Mouse (Mus musculus): ENCODE data around the gene Mtrf1l.
A peak's percentile ranks its signal among the peaks of the same experiment; 100 is the strongest.

The Mtrf1l gene

DNA sequence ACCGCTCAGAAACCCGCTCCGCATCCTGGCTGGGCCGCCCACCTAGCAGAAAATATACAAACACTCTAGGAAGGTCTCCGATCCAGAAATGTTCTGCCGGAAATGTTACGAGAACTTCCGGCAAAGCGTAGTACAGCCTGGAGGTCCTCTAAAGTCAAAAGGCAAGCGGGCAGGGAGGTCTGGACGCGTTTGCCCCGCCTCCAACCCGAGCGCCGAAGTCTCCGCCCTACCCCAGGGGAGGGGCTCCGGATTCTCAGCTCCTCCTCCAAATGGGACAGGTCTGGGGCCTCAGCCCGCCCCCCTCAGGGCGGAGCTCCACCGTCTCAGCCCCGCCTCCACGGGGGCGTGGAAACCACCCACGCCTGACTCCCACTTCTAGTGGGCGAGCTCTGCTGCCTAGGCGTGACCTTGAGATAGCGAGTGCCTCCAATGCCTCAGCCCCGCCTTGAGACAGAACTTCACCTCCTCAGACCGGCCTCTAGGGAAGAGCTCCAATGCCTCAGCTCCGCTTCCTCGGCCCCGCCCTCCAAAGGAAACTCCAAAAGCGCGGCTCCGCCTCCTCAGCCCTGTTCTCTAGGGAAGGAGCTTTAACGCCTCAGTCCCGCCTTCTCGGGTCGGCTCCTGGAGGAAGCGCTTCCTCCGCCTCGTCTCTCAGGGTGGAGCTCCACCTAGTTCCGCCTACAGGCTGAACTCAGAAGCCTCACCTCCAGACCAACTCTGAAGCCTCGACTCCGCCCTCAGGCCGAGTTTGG lies at the start of gene Mtrf1l:
Gene Mtrf1l (minus strand): TSS at position 171 of the 752 bp plus-strand sequence.
- peak; percentile 93 to 94 for DNase-seq (ENCODE audit: low spot score in 2 of 2)

DNA sequence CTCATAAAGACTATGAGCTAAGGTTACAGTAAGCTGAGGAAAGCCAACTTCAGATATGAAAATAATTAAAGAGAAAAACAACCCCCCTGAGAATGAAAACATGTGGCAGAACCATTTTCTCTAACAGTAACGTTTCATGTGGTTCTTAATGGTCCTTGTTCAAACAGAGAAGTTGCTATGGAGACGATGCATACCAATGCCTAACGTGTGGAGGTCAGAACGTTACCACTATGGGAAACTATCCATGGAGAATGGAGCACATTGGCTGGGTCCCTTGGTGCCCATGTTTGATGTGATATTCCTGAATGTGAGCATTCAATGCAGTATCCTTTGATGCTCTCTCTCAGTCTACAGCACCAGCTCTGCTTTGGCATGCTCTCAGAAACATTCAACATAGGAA lies 47.4 kb upstream of the Mtrf1l start:
- DNase-seq (ENCODE audit: low spot score in 2 of 2) = no peak

DNA sequence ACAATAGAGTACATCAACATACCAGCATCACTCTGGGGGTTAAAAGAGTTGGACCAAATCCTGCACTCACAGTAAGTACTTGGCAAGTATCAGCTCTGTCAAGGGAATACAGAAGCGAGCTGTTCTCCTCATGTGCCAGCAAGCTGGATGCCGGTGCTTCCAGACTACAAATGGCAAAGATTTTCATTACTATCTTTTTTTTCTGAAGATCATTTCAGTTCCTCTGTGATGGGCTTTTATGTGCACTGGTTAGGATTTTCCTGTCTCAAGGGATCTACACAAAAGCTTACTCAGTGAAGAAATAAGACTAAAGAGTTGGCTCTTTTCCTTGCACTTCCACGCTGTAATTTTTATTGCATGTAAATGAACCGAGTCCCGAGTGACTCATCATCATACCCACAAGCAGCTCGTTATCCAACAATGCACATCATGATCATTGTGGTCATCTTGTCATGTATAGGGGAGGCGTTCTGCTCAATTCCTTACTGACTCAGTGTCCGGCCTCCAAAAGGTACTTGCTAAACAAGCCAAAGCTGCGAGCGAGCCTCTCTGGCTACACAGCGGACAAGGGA lies 44.4 kb upstream of the Mtrf1l start:
- DNase-seq (ENCODE audit: low spot score in 2 of 2) = no peak

DNA sequence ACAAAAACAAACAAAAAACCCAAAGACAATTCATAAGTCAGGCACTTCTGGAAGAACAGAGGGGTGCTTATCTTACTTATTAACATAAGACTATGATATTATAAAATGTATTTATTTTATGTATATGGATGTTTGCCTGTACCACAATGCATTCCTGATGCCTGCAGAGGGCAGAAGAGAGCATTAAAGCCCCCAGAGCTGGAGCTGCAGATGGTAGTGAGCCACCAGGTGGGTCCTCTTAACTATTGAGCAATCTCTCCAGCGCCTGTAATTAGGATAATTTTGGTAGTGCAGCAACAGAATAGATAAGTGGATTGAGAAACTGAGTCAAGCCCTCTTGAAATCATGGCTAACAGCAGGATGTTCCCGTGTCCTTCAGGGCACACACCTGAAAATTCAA lies 42.3 kb upstream of the Mtrf1l start:
- DNase-seq (ENCODE audit: low spot score in 2 of 2) = no peak

DNA sequence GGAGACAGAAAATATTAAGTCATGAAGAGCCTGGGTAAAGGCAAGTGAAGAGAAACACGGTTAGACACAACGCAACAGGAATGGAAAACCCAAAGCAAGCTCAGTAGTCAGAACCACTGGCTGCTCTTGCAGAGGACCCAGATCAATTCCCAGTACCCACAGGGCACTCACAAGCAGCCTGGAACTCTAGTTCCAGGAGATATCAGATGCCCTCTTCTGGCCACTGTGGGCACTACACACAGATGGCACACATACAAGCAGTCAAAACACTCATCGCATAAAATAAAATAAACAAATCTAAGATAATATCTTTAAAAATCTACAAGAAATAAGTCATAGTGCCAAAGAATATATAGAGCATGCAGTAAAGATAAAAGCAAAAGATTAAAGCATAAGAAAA lies 39.0 kb upstream of the Mtrf1l start:
- no peak for DNase-seq (ENCODE audit: low spot score in 2 of 2)

DNA sequence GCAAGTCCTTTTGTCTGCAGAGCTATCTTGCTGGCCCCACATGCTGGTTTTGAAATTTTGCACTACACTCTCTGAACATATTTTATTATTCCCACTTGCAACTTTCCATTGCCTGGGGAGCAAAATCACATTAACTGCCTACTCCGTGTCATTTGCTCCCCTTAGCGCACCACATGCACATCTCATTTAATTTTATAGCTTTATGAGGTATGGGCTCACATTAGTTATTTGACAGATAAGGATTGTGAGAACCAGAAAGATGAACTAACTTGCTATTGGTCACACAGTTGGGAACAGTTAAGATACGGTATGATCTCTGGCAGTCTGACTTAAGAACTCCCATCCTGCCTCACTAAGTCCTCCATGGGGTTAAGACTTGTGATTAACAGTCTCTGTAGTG lies 37.1 kb upstream of the Mtrf1l start:
- DNase-seq (ENCODE audit: low spot score in 2 of 2) = no peak

DNA sequence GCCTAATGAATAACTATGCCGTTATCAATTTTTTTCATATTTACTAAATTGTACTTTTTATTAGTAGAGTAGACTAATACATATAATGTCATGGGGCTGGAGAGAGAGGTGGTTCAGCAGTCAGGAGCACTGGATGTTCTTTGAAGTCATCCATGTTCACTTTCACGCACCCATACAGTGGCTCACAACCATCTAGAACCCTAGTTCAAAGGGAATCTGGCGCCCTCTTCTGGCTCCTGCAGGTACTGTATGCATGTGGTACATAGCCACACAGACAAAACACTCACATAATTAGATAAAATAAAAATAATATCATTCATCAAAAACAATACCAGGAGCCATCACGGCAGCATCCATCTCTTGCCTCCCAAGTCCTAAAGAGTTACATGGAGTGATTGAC lies 36.0 kb upstream of the Mtrf1l start:
- DNase-seq (ENCODE audit: low spot score in 2 of 2) = no peak

DNA sequence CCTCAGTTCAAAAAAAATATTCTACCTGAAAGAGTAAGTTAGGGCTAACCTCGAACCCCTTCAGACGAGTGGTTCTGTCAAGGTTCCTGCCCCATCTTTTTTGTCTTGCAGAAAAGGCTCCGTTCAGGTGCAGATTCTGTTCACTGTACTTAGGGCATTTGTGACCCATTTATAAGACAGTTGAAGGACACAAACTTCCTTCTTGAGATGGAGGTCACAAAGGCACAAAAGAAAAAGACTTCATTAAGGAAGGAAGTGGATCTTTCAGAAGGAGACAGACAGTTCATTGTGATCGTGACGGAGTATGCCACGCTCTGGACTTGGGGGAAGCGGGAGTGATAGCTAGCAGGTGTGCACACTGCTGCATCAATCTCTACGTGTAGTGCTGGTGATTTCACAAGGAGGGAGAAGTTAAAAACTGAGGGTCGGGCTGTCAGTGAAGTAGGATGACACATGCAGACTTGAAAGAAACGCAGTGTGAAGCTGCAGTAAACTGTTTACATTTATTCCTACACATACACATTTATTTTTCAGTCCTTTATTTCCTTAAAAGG lies 34.4 kb upstream of the Mtrf1l start:
- no peak for DNase-seq (ENCODE audit: low spot score in 2 of 2)

DNA sequence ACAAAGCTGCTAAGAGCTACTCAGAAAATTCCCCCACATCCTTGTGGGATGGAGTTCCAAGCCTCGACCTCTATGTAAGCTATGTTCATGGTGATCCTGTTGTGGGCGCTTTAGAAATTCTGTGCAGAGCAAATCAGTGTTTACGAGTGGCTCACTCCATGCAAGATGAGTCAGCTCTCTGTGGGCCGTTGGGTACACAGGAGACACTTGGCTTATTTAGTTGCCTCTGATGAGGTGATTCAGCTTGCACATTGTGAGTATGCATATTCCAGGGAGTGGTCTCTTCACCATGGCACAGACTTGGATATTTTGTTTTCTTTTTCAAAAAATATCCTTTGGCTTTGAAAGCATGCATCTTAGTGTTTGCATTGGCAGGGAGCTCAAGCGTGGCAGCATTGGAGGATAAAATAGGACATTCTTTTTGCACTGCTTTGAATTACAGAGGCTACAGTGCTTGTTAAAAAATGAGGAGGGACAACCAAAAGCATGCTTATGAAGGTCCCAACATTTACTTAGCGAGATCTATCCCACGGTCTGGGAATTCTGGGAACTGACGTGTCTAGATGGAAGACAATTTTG lies 29.7 kb upstream of the Mtrf1l start:
- DNase-seq (ENCODE audit: low spot score in 2 of 2) = no peak

DNA sequence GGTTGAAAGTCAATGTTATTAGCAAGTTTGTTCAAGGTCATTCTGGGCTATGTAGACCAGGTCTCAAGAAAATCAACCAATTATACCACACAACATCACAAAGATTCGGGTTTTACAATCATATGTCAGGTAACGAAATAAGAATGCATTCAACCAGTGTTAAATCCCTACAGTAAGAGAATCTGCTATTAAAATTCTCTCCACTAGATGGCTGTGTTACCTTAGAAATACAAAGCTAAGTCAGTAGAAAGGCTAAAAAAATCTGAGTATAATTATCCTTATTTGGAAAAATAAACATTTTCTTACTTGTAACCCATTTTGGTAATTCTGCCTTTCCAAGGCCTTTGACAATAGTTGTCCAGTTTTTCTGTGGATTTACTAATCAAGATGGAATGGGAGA lies 23.2 kb upstream of the Mtrf1l start:
- no peak for DNase-seq (ENCODE audit: low spot score in 2 of 2)

DNA sequence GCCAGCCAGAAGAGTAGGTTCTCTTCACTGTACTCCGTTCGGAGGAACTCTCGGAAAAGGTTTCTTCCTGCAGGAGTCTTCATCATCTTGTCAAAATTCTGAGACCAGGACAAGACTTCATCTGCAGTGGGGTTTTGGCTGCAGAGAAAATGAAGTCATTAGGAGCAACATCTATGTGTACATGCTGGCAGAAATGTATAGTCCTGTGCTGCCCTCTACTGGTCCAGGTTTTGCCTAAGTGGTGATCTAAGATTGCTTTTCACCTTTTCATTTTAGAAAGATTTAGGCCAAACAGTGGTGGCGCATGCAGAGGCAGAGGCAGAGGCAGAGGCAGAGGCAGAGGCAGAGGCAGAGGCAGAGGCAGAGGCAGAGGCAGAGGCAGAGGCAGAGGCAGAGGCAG lies 17.7 kb upstream of the Mtrf1l start:
- DNase-seq (ENCODE audit: low spot score in 2 of 2) = peak in 1 of 2 experiments; percentile 25

DNA sequence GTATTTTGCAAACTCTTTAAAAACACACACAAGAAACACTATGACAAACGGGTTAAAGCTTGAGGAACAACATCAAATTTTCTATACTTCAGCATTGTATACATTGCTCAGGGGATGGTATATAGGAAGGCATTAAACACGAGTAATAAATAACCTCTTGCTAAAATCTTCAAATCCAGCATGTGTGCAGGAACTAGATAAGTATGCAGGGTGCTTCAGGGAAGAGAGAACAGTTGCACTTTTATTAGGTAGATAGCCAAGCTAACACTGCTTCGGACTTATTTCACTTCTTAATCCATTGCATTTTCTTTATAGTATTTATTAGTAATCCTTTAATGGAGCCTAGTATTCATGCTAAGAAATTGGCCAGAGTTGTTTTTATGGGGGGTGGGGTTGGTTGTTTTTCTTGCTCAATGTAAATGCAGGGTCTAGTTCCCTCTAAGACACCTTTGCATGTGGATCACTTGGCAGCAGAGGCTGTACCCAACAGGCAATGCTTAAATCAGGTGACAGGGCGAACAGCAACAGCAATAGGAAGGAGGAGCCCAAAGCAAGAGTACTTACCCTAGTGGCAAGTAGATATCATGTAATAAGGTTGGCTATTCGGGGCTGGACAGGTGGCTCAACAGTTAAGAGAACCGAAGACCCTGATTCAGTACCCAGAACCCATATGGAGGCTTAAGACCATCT lies 2.8 kb upstream of the Mtrf1l start:
- no peak for DNase-seq (ENCODE audit: low spot score in 2 of 2)

DNA sequence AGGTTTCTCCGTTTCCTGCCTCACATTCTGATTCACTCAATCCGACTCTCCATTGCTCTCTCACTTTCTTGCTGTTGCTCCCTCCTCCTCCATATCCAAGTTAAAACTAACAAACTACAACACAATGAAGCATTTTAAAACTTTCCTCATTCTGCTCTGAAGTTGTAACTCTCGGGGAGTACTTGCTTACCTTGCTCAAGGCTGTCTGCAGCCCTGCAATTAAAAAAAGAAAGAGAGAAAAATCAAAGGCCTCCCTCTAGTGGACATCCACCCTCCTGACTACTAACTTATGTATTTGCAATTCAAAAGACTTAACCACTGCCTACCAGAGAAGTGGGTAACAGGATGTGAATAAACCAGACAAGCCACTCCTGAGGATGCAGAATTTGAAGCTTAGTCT lies 1.1 kb upstream of the Mtrf1l start:
- DNase-seq (ENCODE audit: low spot score in 2 of 2) = peak in 1 of 2 experiments; percentile 28

DNA sequence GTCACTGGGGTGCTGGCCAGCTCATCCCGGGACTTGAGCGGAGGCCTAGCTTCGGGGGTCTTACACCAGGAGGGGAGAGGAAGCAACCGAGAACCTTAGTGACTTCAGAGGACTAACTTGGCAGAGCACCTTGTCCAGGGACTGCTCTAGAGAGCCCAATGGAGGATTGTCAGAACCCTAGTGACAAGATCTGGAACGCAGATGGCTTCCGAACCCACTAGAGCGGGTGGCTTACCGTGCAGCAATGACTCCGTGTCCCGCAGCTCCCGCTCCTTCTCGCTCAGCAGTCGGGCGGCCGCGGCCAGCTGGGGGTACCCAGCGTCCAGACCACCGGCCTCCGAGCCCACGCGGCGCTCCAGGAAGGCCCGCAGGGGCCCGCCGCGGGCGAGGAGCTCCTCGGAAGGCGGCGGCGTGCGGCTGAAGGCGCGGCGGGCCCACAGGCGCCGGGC lies 395 bp downstream of the Mtrf1l start:
- no peak for DNase-seq (ENCODE audit: low spot score in 2 of 2)

DNA sequence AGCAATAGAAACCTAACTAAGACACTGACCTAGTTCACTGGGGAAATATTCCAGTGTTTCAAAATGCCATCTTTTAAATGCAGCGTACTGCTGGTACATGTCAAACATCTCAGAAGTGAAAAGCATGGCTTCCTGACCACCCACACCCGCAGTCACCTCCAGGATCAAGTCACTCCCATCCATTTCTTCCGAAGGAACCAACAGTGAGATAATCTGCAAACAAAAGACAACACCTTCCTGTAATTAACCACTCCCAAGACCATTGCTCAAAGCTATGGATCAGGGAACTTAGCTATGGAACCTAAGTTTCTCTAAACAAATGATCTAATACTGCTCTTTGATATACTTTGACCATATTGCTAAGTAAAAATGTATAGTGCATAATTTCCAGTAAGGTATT lies 4.9 kb downstream of the Mtrf1l start:
- DNase-seq (ENCODE audit: low spot score in 2 of 2) = no peak

DNA sequence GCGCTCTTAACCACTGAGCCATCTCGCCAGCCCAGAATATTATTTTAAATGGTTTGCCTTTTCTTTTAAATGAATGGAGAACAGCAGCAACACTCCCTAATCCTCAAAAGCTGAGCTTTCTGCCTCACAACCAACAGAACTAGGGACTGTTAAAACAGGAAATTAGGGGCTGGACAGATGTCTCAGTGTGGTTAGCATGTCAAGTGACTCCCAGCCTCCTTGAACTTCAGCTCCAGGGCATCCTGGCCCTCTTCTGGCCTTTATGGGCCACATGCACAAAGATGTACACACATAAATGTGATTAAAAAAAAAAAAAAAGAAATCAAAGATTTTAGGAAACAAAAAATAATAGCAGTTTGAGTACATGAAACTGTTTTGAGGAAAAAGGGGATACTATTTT lies 7.7 kb downstream of the Mtrf1l start:
- DNase-seq (ENCODE audit: low spot score in 2 of 2) = no peak

DNA sequence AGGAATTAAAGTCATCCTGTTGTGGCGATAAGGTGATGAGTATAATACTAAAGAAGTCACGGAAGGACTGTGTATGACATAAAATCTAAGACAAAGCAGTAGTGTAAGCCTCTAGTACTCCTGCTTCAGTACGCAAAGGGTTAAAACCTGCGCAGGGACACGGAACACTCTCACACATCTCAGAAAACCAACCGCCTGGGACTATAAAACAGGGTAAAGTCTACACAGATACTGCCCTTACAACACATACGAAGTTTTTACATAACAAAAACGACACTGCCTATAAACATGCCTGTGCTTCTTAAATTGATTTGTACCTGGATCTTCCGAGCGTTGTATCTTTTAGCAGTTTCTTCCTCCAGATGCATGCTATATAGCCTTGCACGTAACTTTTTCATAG lies 10.0 kb downstream of the Mtrf1l start:
- DNase-seq (ENCODE audit: low spot score in 2 of 2) = no peak

DNA sequence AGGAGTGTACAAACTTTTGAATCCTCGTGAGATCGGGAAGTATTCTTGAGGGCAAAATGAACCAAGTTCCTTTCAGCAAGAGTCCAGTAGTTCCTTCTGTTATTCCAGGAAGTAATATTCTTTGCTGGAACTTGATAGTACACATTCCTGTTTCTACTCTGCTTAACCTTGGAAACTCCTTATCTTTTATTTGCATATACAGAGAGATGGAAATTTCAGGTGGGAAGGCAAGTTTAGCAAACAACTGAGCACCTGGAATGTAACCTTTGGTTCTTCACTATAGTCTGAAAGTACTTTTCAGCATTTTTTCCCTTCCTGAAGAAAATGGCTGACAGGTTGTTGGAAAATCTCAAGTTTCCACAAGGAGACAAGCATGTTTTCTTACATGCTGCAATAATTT lies 16.0 kb downstream of the Mtrf1l start:
- DNase-seq (ENCODE audit: low spot score in 2 of 2) = no peak

DNA sequence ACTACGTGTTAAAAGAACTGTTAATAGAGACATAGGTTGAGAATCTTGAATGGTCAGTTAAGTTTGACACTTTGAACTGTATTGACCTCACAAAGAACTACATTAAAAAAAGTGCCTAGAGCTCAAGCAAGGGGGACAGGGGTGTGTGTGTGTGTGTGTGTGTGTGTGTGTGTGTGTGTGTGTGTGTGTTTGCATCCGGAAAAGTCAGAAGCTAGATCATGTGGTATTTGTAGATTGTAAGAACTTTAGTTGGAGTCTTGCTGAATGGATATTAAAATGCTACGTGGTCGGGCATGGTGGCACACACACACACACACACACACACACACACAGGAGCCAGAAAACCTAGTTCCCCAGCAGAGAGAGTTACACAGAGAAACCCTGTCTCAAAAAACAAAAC lies 16.7 kb downstream of the Mtrf1l start:
- no peak for DNase-seq (ENCODE audit: low spot score in 2 of 2)

DNA sequence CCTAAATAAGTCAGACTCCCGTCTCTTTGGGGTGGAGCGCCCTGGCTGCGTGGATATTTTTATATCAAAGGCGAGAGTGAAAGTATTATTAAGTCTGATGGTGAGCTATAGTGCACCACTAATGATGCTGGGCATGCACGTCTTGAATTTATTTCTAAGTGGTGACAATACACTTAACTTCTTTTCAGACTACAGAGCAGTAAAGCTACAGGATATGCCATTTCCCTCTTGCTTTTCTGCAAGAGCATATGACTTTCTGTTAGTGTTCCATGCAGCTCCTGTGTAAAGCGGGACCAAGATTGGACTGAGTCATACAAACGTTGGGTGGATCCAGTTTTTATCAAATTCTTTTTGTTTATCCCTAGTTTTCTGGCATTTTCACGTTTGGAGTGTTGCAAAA lies 17.3 kb downstream of the Mtrf1l start:
- no peak for DNase-seq (ENCODE audit: low spot score in 2 of 2)

DNA sequence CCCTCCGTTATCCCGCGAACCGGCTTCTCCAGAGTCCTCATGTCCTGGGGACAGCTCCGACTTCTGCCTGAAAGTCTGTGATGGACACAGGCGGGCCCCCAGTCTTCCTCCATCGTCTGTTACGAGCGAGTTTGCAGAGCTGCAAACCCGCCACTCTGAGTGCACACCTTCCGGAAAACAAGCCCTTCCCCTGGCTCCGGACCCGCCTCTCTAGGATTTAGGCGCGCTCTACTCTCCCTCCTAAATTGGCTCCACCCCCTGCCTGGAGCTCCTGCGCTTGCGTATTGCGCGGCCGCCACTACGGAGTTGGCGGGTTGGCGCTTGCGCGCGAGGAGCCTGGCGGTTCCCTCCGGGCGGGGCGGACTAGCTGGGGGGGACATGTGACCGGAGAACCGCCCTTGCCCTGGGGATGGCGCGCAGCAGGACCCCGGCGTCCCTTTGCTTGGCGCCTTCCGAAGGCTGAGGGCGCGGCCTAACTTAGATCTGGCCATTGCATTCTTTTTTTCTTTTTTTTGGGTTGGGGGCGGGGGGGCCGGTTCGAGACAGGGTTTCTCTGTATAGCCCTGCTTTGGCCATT lies 17.9 kb downstream of the Mtrf1l start:
- peak; percentile 90 to 92 for DNase-seq (ENCODE audit: low spot score in 2 of 2)

DNA sequence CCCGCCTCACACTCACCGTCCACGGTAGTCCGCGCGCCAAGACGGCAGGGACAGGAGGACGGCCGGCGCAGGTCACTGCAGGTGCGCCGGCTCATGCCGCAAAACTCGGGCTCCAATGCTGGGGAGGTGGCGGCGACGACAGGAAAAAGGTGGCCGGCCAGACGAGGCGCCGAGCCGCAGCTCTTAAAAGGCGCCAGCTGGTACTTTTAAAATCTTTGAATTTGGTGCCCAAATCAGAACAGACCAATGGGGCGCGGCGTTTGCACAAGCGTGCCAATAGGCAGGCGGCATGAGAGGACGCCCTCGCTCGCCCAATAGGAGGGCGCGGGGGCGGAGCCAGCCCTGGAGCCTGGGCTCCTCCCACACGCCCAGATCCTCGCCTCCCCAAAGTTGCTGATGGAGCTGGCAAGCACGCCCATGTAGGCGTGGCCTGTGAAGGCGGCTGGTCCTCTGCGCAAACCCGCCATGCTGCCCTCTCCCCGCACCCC lies 18.4 kb downstream of the Mtrf1l start, which contains the start of gene Fbxo5:
Gene Fbxo5 (minus strand): TSS at position 358 of the 488 bp plus-strand sequence.
- DNase-seq (ENCODE audit: low spot score in 2 of 2) = peak; percentile 98
